Mouse (Mus musculus) midbrain, embryonic 15.5 days (tissue): ENCODE measurements around the gene Olfr1228. TPM values are rescaled to one million over a fixed set of nuclear protein-coding genes. Genes with fewer than 3 reads are reported as not detected.

Experiments used
- ATAC-seq: fragments of 200-750 bp; cut with Nextera tagmentation; replicated peaks from 2 replicates; pipeline ENCODE4 v1.8.0; 2017; ENCODE audit warnings: moderate TSS enrichment
- H3K27ac ChIP-seq: fragments of 300-500 bp; sonication (generic); 2 replicates; pipeline ENCODE4 v1.5.1; 2015; ENCODE audit warnings: mild to moderate bottlenecking, inconsistent platforms
- H3K27me3 ChIP-seq: fragments of 300-500 bp; sonication (generic); replicated peaks from 2 replicates; pipeline ENCODE4 v1.6.1; 2015; ENCODE audit warnings: inconsistent platforms
- H3K36me3 ChIP-seq: fragments of 300-500 bp; sonication (generic); replicated peaks from 2 replicates; pipeline ENCODE4 v1.6.1; 2015; ENCODE audit warnings: inconsistent platforms
- H3K4me1 ChIP-seq: fragments of 300-500 bp; sonication (generic); 2 replicates; pipeline ENCODE4 v1.6.1; 2015; ENCODE audit warnings: inconsistent platforms
- H3K4me2 ChIP-seq: fragments of 300-500 bp; sonication (generic); 2 replicates; pipeline ENCODE4 v1.6.1; 2015; ENCODE audit warnings: inconsistent platforms, mild to moderate bottlenecking, moderate library complexity
- H3K4me3 ChIP-seq: fragments of 300-500 bp; sonication (generic); 2 replicates; pipeline ENCODE4 v1.5.1; 2015; ENCODE audit warnings: mild to moderate bottlenecking, inconsistent platforms
- H3K9ac ChIP-seq: fragments of 300-500 bp; sonication (generic); 2 replicates; pipeline ENCODE4 v1.6.1; 2015; ENCODE audit warnings: mild to moderate bottlenecking, inconsistent platforms
- H3K9me3 ChIP-seq: fragments of 300-500 bp; sonication (generic); 2 replicates; pipeline ENCODE4 v1.6.1; 2016; ENCODE audit warnings: inconsistent platforms
- WGBS: fragments of 180-500 bp; shearing (Covaris S2); methylation state at CpG from one replicate; pipeline ENCODE4 v1.1.7; 2015; ENCODE audit warnings: mixed read lengths; 5-methylcytosine and 5-hydroxymethylcytosine counted together
- polyA plus RNA-seq: library from polyadenylated mRNA; unstranded; fragments of >200 nt; fragmentation: Nextera tagmentation; extraction: Ambion mirVana; gene quantifications from 2 replicates; pipeline ENCODE4 v1.2.1, GENCODE M21; 2015

Olfr1228 gene
- not detected in 2 replicates for polyA plus RNA-seq

DNA sequence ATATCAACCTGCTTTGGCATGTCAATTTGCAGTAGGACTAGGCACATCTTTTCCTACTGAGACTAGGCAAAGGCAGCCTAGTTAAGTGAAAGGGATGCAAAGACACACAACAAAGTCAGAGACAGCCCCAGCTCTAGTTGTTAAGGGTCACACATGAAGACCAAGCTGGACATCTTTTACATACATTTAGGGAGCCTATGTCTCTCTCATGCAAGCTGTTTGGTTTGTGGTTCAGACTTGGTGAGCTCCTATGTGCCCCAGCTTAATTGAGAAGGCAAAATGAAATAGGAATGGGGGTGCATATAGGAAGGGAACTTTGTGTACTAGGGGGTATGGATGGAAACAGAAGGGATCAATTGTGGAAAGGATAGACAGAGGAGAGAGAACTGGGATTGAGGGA, at the start of gene Olfr1228:
Olfr1228 (minus strand) TSS at position 101 of the 400 bp plus-strand sequence.
- Histone ChIP-seq H3K27me3 (no peaks in the 10 kb centered on the region), H3K4me1 (no peaks in the 10 kb centered on the region), H3K36me3 (no peaks in the 10 kb centered on the region), H3K9ac (no peak within 1 kb of the TSS), H3K27ac (no peak within 1 kb of the TSS), H3K9me3 (no peaks in the 10 kb centered on the region), H3K4me3 (no peak within 1 kb of the TSS), H3K4me2 (no peak within 1 kb of the TSS)
- no peak for ATAC-seq

DNA sequence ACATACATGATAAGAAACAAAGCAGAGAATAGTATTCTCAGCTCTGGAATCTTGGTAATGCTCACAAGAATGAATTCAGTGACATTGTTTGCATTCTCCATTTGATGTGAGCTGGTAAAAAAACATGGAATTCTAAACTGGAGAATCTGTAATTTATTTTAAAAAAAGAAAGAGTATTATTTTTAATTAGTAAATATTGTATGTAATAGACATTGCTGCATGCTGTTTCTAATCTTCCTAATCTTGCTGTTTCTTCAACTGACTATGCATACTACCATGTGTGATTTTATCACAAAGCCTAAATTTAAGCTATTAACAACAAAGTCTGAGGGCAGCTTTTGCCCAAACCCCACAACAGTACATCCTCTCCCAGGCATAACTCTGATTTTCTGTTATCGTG, 43.3 kb upstream of the Olfr1228 start, which contains the start of gene Olfr1230:
Olfr1230 (minus strand) TSS at position 101 of the 400 bp plus-strand sequence.
- Histone ChIP-seq H3K27me3 (no peaks in the 10 kb centered on the region), H3K9ac (no peak within 1 kb of the TSS), H3K36me3 (no peaks in the 10 kb centered on the region), H3K4me3 (no peak within 1 kb of the TSS), H3K4me2 (no peak within 1 kb of the TSS), H3K27ac (no peak within 1 kb of the TSS), H3K4me1 (no peaks in the 10 kb centered on the region), H3K9me3 (no peaks in the 10 kb centered on the region)
- WGBS, result 88% methylated on average over 1 of the region's 1 CpGs
- no peak for ATAC-seq

DNA sequence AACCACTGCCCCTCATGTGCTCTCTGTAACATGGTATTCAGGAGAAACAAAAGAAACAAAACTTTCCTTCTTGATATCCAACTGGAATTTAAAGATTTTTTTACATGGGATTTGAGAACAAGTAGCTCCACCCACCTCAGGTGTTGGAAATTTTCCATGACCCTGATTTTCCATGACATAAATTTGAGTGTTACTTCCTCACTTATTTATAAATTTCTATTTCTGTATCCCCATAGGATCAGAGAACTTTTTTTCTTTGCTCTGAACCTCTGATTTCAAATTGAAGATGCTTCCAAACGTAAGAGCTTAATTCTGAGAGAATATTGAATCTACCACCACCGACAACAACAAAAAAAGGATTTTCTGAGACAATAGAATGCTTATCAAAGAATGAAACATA, 34.1 kb upstream of the Olfr1228 start, which contains the start of gene Olfr1229:
Olfr1229 (minus strand) TSS at position 101 of the 400 bp plus-strand sequence.
- no peaks in the 10 kb centered on the region for H3K4me1 ChIP-seq
- H3K4me2 ChIP-seq, result no peak within 1 kb of the TSS
- WGBS, result 82% methylated on average over 2 of the region's 2 CpGs
- no peaks in the 10 kb centered on the region for H3K27me3 ChIP-seq
- H3K36me3 ChIP-seq, result no peaks in the 10 kb centered on the region
- H3K4me3 ChIP-seq, result no peak within 1 kb of the TSS
- H3K27ac ChIP-seq, result no peak within 1 kb of the TSS
- ATAC-seq, result no peak
- H3K9me3 ChIP-seq, result no peaks in the 10 kb centered on the region
- no peak within 1 kb of the TSS for H3K9ac ChIP-seq

DNA sequence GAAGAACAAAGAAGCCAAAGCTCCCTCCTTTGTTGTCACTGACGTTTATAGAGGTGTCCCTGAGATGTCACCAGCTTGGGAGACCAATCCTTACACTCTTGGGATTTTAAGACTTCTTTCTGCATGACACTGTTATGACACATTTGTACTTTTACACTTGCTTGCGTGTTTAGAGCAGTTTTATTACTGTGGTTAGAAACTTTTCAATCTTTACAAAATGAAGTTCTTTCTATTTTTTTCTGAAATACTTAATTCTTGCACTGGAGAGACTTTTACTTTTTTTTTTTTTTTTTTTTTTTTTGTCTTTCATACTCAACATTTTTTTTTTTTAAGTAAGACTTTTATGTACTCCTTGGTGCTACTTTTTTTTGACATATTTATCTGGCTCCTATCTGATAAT, 53.9 kb downstream of the Olfr1228 start, which contains the start of gene Olfr1226:
Olfr1226 (minus strand) TSS at position 101 of the 400 bp plus-strand sequence.
- ATAC-seq, result no peak
- H3K4me3 ChIP-seq, result no peak within 1 kb of the TSS
- H3K27ac ChIP-seq, result no peak within 1 kb of the TSS
- H3K27me3 ChIP-seq, result no peaks in the 10 kb centered on the region
- no peak within 1 kb of the TSS for H3K4me2 ChIP-seq
- no peak within 1 kb of the TSS for H3K9ac ChIP-seq
- 59% methylated on average over 2 of the region's 2 CpGs for WGBS
- no peaks in the 10 kb centered on the region for H3K36me3 ChIP-seq
- no peaks in the 10 kb centered on the region for H3K4me1 ChIP-seq
- no peaks in the 10 kb centered on the region for H3K9me3 ChIP-seq

Other genes starting within 250 kb of the Olfr1228 start
- not detected in 2 replicates for gene Olfr1215, start 247.1 kb downstream of the Olfr1228 start, polyA plus RNA-seq
- gene Olfr1216, start 235.7 kb downstream of the Olfr1228 start, polyA plus RNA-seq, result not detected in 2 replicates
- gene Olfr1217, start 222.0 kb downstream of the Olfr1228 start, polyA plus RNA-seq, result not detected in 2 replicates
- not detected in 2 replicates for gene Olfr1218, start 192.9 kb downstream of the Olfr1228 start, polyA plus RNA-seq
- not detected in 2 replicates for gene Olfr1219, start 170.5 kb downstream of the Olfr1228 start, polyA plus RNA-seq
- not detected in 2 replicates for gene Olfr1220, start 147.2 kb downstream of the Olfr1228 start, polyA plus RNA-seq
- not detected in 2 replicates for gene Olfr1221, start 136.8 kb downstream of the Olfr1228 start, polyA plus RNA-seq
- gene Olfr1222, start 121.0 kb downstream of the Olfr1228 start, polyA plus RNA-seq, result not detected in 2 replicates
- not detected in 2 replicates for gene Olfr1223, start 102.5 kb downstream of the Olfr1228 start, polyA plus RNA-seq
- gene Olfr1224-ps1, start 90.0 kb downstream of the Olfr1228 start, polyA plus RNA-seq, result not detected in 2 replicates
- not detected in 2 replicates for gene Olfr1225, start 79.4 kb downstream of the Olfr1228 start, polyA plus RNA-seq
- gene Olfr1226, start 54.0 kb downstream of the Olfr1228 start, polyA plus RNA-seq, result not detected in 2 replicates
- gene Olfr1229, start 34.0 kb upstream of the Olfr1228 start, polyA plus RNA-seq, result not detected in 2 replicates
- gene Olfr1230, start 43.2 kb upstream of the Olfr1228 start, polyA plus RNA-seq, result not detected in 2 replicates
- gene Olfr1231, start 53.0 kb upstream of the Olfr1228 start, polyA plus RNA-seq, result not detected in 2 replicates
- gene Olfr1232, start 75.6 kb upstream of the Olfr1228 start, polyA plus RNA-seq, result not detected in 2 replicates
- gene Olfr1233, start 88.3 kb upstream of the Olfr1228 start, polyA plus RNA-seq, result not detected in 2 replicates
- not detected in 2 replicates for gene Olfr1234, start 110.8 kb upstream of the Olfr1228 start, polyA plus RNA-seq
- not detected in 2 replicates for gene Olfr1238, start 155.6 kb upstream of the Olfr1228 start, polyA plus RNA-seq
- not detected in 2 replicates for gene Olfr1239, start 166.3 kb upstream of the Olfr1228 start, polyA plus RNA-seq
- not detected in 2 replicates for gene Olfr1240, start 188.9 kb upstream of the Olfr1228 start, polyA plus RNA-seq
- not detected in 2 replicates for gene Olfr1241, start 233.1 kb upstream of the Olfr1228 start, polyA plus RNA-seq
- not detected in 2 replicates for gene Olfr1242, start 244.3 kb upstream of the Olfr1228 start, polyA plus RNA-seq